Mouse (Mus musculus) CH12.LX (cell line): Measurements from ENCODE around the gene Lrtm1. TPM values are rescaled to one million over a fixed set of nuclear protein-coding genes. Genes with fewer than 3 reads are reported as not detected.

ENCODE experiments used
- DNase-seq: peaks from one replicate; pipeline ENCODE4 v3.0.0-alpha.2; 2013; ENCODE audit errors: extremely low read depth
- H3K27ac ChIP-seq: 2 replicates; pipeline ENCODE4 v1.5.1; 2012; ENCODE audit warnings: low read depth, mild to moderate bottlenecking, control low read depth, moderate library complexity; ENCODE audit not compliant: insufficient read depth
- H3K27me3 ChIP-seq: replicated peaks from 2 replicates; pipeline ENCODE3; 2012; ENCODE audit warnings: inconsistent platforms
- H3K36me3 ChIP-seq, 2 experiments: replicated peaks in 1 of 2; 2 replicates each; pipeline versions ENCODE3 to v1.6.1; 2012; ENCODE audit warnings: inconsistent platforms in 1 of 2, low read length in 1 of 2, mild to moderate bottlenecking in 1 of 2, mixed read lengths in 1 of 2, moderate library complexity in 1 of 2; ENCODE audit not compliant: control insufficient read depth in 1 of 2, insufficient read depth in 1 of 2
- H3K4me1 ChIP-seq, 2 experiments: 2 replicates each; pipeline ENCODE4 v1.6.1; 2012; ENCODE audit warnings: inconsistent platforms in 1 of 2, moderate library complexity in 1 of 2; ENCODE audit not compliant: insufficient read depth in 2 of 2, control insufficient read depth in 1 of 2
- H3K4me2 ChIP-seq: 2 replicates; pipeline ENCODE4 v1.6.1; 2012; ENCODE audit warnings: low read depth, mild to moderate bottlenecking, control low read depth; ENCODE audit not compliant: poor library complexity, insufficient read depth, severe bottlenecking
- H3K4me3 ChIP-seq, 3 experiments: fragments of 150-350 bp in 1 of 3; sonication (generic) in 1 of 3; replicated peaks in 1 of 3; 2 replicates each; pipeline versions ENCODE3 to v1.5.1; 2011 to 2012; ENCODE audit warnings: low read depth in 2 of 3, low read length in 2 of 3, mild to moderate bottlenecking in 2 of 3, moderate library complexity in 2 of 3, control low read depth in 1 of 3, improper control_type of control experiment in 1 of 3, inconsistent platforms in 1 of 3, mixed read lengths in 1 of 3; ENCODE audit not compliant: poor library complexity in 1 of 3
- H3K79me2 ChIP-seq: replicated peaks from 2 replicates; pipeline ENCODE4 v1.6.1; 2012; ENCODE audit warnings: mild to moderate bottlenecking, moderate library complexity; ENCODE audit not compliant: control insufficient read depth, poor library complexity, insufficient read depth, severe bottlenecking; ENCODE audit errors: extremely low read depth
- H3K9ac ChIP-seq: 2 replicates; pipeline ENCODE4 v1.6.1; 2012; ENCODE audit warnings: low read depth, mild to moderate bottlenecking, control low read depth, moderate library complexity; ENCODE audit not compliant: insufficient read depth
- H3K9me3 ChIP-seq: replicated peaks from 2 replicates; pipeline ENCODE3; 2012; ENCODE audit warnings: low read length, inconsistent platforms, mixed read lengths
- BHLHE40 ChIP-seq: IDR thresholded peaks from 2 replicates; pipeline ENCODE4 v1.6.1; 2011; ENCODE audit warnings: mild to moderate bottlenecking, low read depth, low read length, improper control_type of control experiment
- CHD1 ChIP-seq: IDR thresholded peaks from 2 replicates; pipeline ENCODE4 v1.6.1; 2012; ENCODE audit warnings: low read depth, low read length, improper control_type of control experiment, inconsistent platforms
- CHD2 ChIP-seq: IDR thresholded peaks from 2 replicates; pipeline ENCODE4 v1.6.1; 2011; ENCODE audit warnings: low read length, improper control_type of control experiment
- CTCF ChIP-seq, 2 experiments: IDR thresholded peaks in 1 of 2; conservative IDR thresholded peaks in 1 of 2; 2 replicates each; pipeline ENCODE4 v1.5.1; 2011 to 2012; ENCODE audit warnings: low read depth in 2 of 2, low read length in 2 of 2, improper control_type of control experiment in 1 of 2, inconsistent platforms in 1 of 2, mild to moderate bottlenecking in 1 of 2, moderate library complexity in 1 of 2
- EP300 ChIP-seq: IDR thresholded peaks from 2 replicates; pipeline ENCODE4 v1.6.1; 2011; ENCODE audit warnings: low read length, improper control_type of control experiment
- GABPA ChIP-seq: IDR thresholded peaks from 2 replicates; pipeline ENCODE4 v1.6.1; 2012; ENCODE audit warnings: low read depth, low read length, improper control_type of control experiment, inconsistent platforms; ENCODE audit not compliant: insufficient replicate concordance
- IRF4 ChIP-seq: IDR thresholded peaks from 2 replicates; pipeline ENCODE4 v1.6.1; 2014; ENCODE audit warnings: low read depth, mild to moderate bottlenecking, inconsistent platforms, low read length, improper control_type of control experiment
- JUN ChIP-seq: IDR thresholded peaks from 2 replicates; pipeline ENCODE4 v1.6.1; 2011; ENCODE audit warnings: low read depth, mild to moderate bottlenecking, low read length, improper control_type of control experiment, moderate library complexity; ENCODE audit not compliant: insufficient read depth
- MXI1 ChIP-seq: IDR thresholded peaks from 2 replicates; pipeline ENCODE4 v1.6.1; 2011; ENCODE audit warnings: mild to moderate bottlenecking, low read depth, low read length, improper control_type of control experiment
- MYC ChIP-seq: IDR thresholded peaks from 2 replicates; pipeline ENCODE4 v1.6.1; 2011; ENCODE audit warnings: low read depth, mild to moderate bottlenecking, improper control_type of control experiment, low read length
- NRF1 ChIP-seq: IDR thresholded peaks from 2 replicates; pipeline ENCODE4 v1.6.1; 2014; ENCODE audit warnings: low read depth, mild to moderate bottlenecking, inconsistent platforms, low read length, improper control_type of control experiment, moderate library complexity
- PAX5 ChIP-seq: IDR thresholded peaks from 2 replicates; pipeline ENCODE4 v1.6.1; 2012; ENCODE audit warnings: low read length, inconsistent platforms, mixed read lengths
- POLR2AphosphoS2 ChIP-seq: IDR thresholded peaks from 2 replicates; pipeline ENCODE4 v1.6.1; 2011; ENCODE audit warnings: low read depth, low read length, improper control_type of control experiment
- RCOR1 ChIP-seq: conservative IDR thresholded peaks from 2 replicates; pipeline ENCODE4 v1.6.1; 2012; ENCODE audit warnings: low read depth, mild to moderate bottlenecking, inconsistent platforms, low read length, improper control_type of control experiment
- SIN3A ChIP-seq: IDR thresholded peaks from 2 replicates; pipeline ENCODE4 v1.6.1; 2012; ENCODE audit warnings: low read length, improper control_type of control experiment, inconsistent platforms
- SMC3 ChIP-seq: IDR thresholded peaks from 2 replicates; pipeline ENCODE4 v1.6.1; 2011; ENCODE audit warnings: low read depth, low read length, improper control_type of control experiment
- TCF12 ChIP-seq: IDR thresholded peaks from 2 replicates; pipeline ENCODE4 v1.6.1; 2014; ENCODE audit warnings: low read depth, mild to moderate bottlenecking, inconsistent platforms, low read length, improper control_type of control experiment
- UBTF ChIP-seq: IDR thresholded peaks from 2 replicates; pipeline ENCODE4 v1.6.1; 2012; ENCODE audit warnings: low read depth, mild to moderate bottlenecking, inconsistent platforms, low read length, improper control_type of control experiment, moderate library complexity
- USF1 ChIP-seq: IDR thresholded peaks from 2 replicates; pipeline ENCODE4 v1.6.1; 2014; ENCODE audit warnings: low read depth, mild to moderate bottlenecking, inconsistent platforms, low read length, improper control_type of control experiment
- USF2 ChIP-seq: conservative IDR thresholded peaks from 2 replicates; pipeline ENCODE4 v1.6.1; 2011; ENCODE audit warnings: low read depth, low read length, improper control_type of control experiment
- ZC3H11A ChIP-seq: IDR thresholded peaks from 2 replicates; pipeline ENCODE4 v1.6.1; 2012; ENCODE audit warnings: low read depth, mild to moderate bottlenecking, inconsistent platforms, low read length, improper control_type of control experiment
- dilution Hi-C: fragments of 300-500 bp; cut with MboI; formaldehyde crosslinking; loops from 2 replicates; pipeline ENCODE4 v1.14.3; 2020; ENCODE audit warnings: low sequenced_read_pairs; ENCODE audit not compliant: extremely low pct_unique_long_range_greater_than_20kb, extremely low pct_ligation_motif_present
- in situ Hi-C: fragments of 300-500 bp; cut with MboI; formaldehyde crosslinking; loops from 3 replicates; pipeline ENCODE4 v1.14.3; 2019; ENCODE audit warnings: low sequenced_read_pairs, low pct_ligation_motif_present, low pct_unique_long_range_greater_than_20kb, mixed read lengths
- polyA plus RNA-seq: library from polyadenylated mRNA; unstranded; fragments of >175 nt; gene quantifications from 2 replicates; pipeline ENCODE4 v1.2.1, GENCODE M21; 2012; ENCODE audit warnings: low read depth; ENCODE audit not compliant: insufficient read length
- total RNA-seq, 2 experiments: library from RNA; depleted of rRNA; stranded (reverse); fragments of 300-350 nt in 1 of 2; fragments of >200 nt in 1 of 2; gene quantifications; 2 replicates each; pipeline ENCODE4 v1.2.3; 2012 to 2014

Lrtm1 gene
- total and polyA plus RNA-seq, 3 experiments = not detected

DNA sequence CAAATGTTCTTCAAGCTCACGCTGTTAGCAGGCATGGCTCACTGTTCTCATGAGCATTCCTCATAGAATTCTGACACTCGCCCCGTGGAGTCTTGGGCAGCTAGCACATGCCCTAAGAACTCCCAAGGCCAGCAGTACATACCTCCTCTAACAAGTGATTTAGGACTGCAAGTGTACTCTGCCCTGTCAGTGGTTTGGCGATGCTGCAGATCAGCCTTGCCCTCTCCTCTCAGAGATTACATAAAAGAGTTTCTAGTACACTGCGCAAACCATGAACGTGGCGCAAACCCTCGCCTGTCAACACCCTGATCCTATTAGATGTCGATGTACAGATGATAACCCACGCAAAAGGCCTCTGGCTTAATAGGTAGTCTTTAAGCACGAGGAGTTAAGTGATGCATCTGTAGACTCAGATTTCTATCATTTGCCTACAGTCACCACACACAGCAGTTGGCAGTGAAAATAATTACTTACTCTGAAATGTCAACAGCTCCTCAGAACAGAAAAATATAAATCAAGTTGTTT is 11.9 kb downstream of the Lrtm1 start:
- dilution Hi-C loops = no loop called here
- no peaks in the 10 kb centered on the region for H3K4me1 ChIP-seq

DNA sequence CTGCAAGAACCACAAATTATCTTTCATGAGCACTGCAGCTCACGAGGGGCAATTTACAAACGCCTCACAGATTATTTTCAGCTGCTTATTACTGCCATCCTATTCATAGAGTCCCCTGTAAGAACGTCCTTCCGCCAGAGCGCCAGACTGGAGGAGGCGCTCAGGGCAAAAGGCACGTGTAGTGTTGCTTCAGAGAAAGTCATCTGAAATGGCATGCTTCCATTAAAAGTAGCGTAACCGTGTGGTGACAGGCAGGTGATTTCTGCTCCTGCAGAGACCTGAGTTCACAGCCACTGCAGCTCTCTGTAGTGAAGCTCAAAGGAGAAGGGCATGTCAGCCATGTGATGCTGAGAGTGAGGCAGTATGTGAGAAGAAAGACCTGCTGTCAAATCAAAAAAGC is 12.5 kb downstream of the Lrtm1 start:
- dilution Hi-C loops = no loop called here
- in situ Hi-C loops = no loop called here
- Histone ChIP-seq H3K9ac (no peak overlapping the region), H3K4me2 (no peak overlapping the region), H3K4me1 (no peaks in the 10 kb centered on the region), H3K79me2 (no peaks in the 10 kb centered on the region), H3K9me3 (peaks cover 77% of the 10 kb centered on the region), H3K4me3 (no peak overlapping the region), H3K36me3 (no peaks in the 10 kb centered on the region), H3K27ac (no peak overlapping the region), H3K27me3 (no peaks in the 10 kb centered on the region)
- TF ChIP-seq EP300 (no peak), IRF4 (no peak), ZC3H11A (no peak), TCF12 (no peak), USF1 (no peak), BHLHE40 (no peak), SMC3 (no peak), CHD1 (no peak), CHD2 (no peak)
- no peak for DNase-seq

More for the DNA sequence above, 11.9 kb downstream of the Lrtm1 start:
- H3K79me2 ChIP-seq = no peaks in the 10 kb centered on the region
- in situ Hi-C loops = no loop called here
- TF ChIP-seq PAX5 = no peak
- no peak for TF ChIP-seq POLR2AphosphoS2
- TF ChIP-seq MXI1 = no peak
- no peak for TF ChIP-seq MYC
- no peak for TF ChIP-seq GABPA
- TF ChIP-seq CTCF (conservative IDR thresholded peaks at IDR 0.05 in 1 of 2, IDR thresholded peaks at IDR 0.05 in 1 of 2; ENCODE audit: low read depth in 2 of 2, low read length in 2 of 2) = no peak
- TF ChIP-seq SIN3A = no peak
- no peak for TF ChIP-seq UBTF
- TF ChIP-seq USF2 = no peak
- no peak for TF ChIP-seq NRF1
- TF ChIP-seq CHD2 = no peak
- no peak for TF ChIP-seq USF1
- no peak for TF ChIP-seq RCOR1
- TF ChIP-seq JUN = no peak
- TF ChIP-seq, all 38 proteins: peak for 0
- Histone ChIP-seq H3K27me3 (no peaks in the 10 kb centered on the region), H3K36me3 (no peaks in the 10 kb centered on the region), H3K9ac (no peak overlapping the region), H3K27ac (no peak overlapping the region), H3K4me3 (no peak overlapping the region), H3K4me2 (no peak overlapping the region), H3K9me3 (peaks cover 80% of the 10 kb centered on the region)
- no peak for DNase-seq
